Mouse (Mus musculus): ENCODE data around the gene Kcnk3. TPM values are rescaled to one million over a fixed set of nuclear protein-coding genes. Genes with fewer than 3 reads are reported as not detected.

Kcnk3 gene
- polyA plus RNA-seq, 1 experiment from 2014 or later, result 0.65 TPM

GRCm38 (mm10) chr5:30556284-30556683, 31.7 kb upstream of the Kcnk3 start:
- ATAC-seq (ENCODE audit: low FRiP score) (no peak), DNase-seq (ENCODE audit: low spot score) (no peak)
- Histone ChIP-seq H3K4me3 (ENCODE audit: low read depth, low read length) (no peak overlapping the region), H3K9me3 (ENCODE audit: control insufficient read depth, low read length) (no peaks in the 10 kb centered on the region), H3K27me3 (ENCODE audit: control insufficient read depth, insufficient read depth, low read length) (no peaks in the 10 kb centered on the region), H3K9ac (ENCODE audit: low read depth, low read length) (no peak overlapping the region), H3K36me3 (ENCODE audit: control insufficient read depth, insufficient read depth, low read length) (no peaks in the 10 kb centered on the region), H3K4me1 (replicated peaks; ENCODE audit: control insufficient read depth, insufficient read depth, low read length) (no peaks in the 10 kb centered on the region), H3K27ac (ENCODE audit: low read depth, low read length) (no peak overlapping the region), H3K4me2 (replicated peaks; ENCODE audit: low read depth, low read length) (no peak overlapping the region)
- WGBS, result 84% methylated on average over 3 of the region's 3 CpGs

- Histone ChIP-seq H3K27me3 (ENCODE audit: control insufficient read depth, insufficient read depth, low read length) (no peaks in the 10 kb centered on the region), H3K4me1 (replicated peaks; ENCODE audit: control insufficient read depth, insufficient read depth, low read length) (no peaks in the 10 kb centered on the region), H3K4me2 (replicated peaks; ENCODE audit: low read depth, low read length) (no peak overlapping the region), H3K27ac (ENCODE audit: low read depth, low read length) (no peak overlapping the region), H3K9ac (ENCODE audit: low read depth, low read length) (no peak overlapping the region), H3K36me3 (ENCODE audit: control insufficient read depth, insufficient read depth, low read length) (no peaks in the 10 kb centered on the region), H3K4me3 (ENCODE audit: low read depth, low read length) (no peak overlapping the region), H3K9me3 (ENCODE audit: control insufficient read depth, low read length) (no peaks in the 10 kb centered on the region)
- DNase-seq (ENCODE audit: low spot score) (no peak), ATAC-seq (ENCODE audit: low FRiP score) (no peak)
- WGBS, result 92% methylated on average over 3 of the region's 3 CpGs
Measured at GRCm38 (mm10) chr5:30559421-30559820, 28.5 kb upstream of the Kcnk3 start.

- H3K4me3 ChIP-seq (ENCODE audit: low read depth, low read length), result no peak overlapping the region
- 46% methylated on average over 3 of the region's 3 CpGs for WGBS
Measured at GRCm38 (mm10) chr5:30559986-30560493, 27.9 kb upstream of the Kcnk3 start.

GRCm38 (mm10) chr5:30568479-30568878, 19.5 kb upstream of the Kcnk3 start:
- no peak for ATAC-seq (ENCODE audit: low FRiP score)
- Histone ChIP-seq H3K9me3 (ENCODE audit: control insufficient read depth, low read length) (no peaks in the 10 kb centered on the region), H3K27me3 (ENCODE audit: control insufficient read depth, insufficient read depth, low read length) (no peaks in the 10 kb centered on the region), H3K4me2 (replicated peaks; ENCODE audit: low read depth, low read length) (no peak overlapping the region), H3K4me1 (replicated peaks; ENCODE audit: control insufficient read depth, insufficient read depth, low read length) (no peaks in the 10 kb centered on the region), H3K36me3 (ENCODE audit: control insufficient read depth, insufficient read depth, low read length) (no peaks in the 10 kb centered on the region), H3K9ac (ENCODE audit: low read depth, low read length) (no peak overlapping the region), H3K4me3 (ENCODE audit: low read depth, low read length) (no peak overlapping the region), H3K27ac (ENCODE audit: low read depth, low read length) (no peak overlapping the region)
- no peak for DNase-seq (ENCODE audit: low spot score)
- 88% methylated on average over 1 of the region's 1 CpGs for WGBS

More at GRCm38 (mm10) chr5:30559986-30560493, 27.9 kb upstream of the Kcnk3 start:
- DNase-seq (ENCODE audit: low spot score) (no peak), ATAC-seq (ENCODE audit: low FRiP score) (no peak)
- Histone ChIP-seq H3K9ac (ENCODE audit: low read depth, low read length) (no peak overlapping the region), H3K36me3 (ENCODE audit: control insufficient read depth, insufficient read depth, low read length) (no peaks in the 10 kb centered on the region), H3K27ac (ENCODE audit: low read depth, low read length) (no peak overlapping the region), H3K9me3 (ENCODE audit: control insufficient read depth, low read length) (no peaks in the 10 kb centered on the region), H3K27me3 (ENCODE audit: control insufficient read depth, insufficient read depth, low read length) (no peaks in the 10 kb centered on the region), H3K4me2 (replicated peaks; ENCODE audit: low read depth, low read length) (no peak overlapping the region), H3K4me1 (replicated peaks; ENCODE audit: control insufficient read depth, insufficient read depth, low read length) (no peaks in the 10 kb centered on the region)

GRCm38 (mm10) chr5:30571820-30572219, 16.1 kb upstream of the Kcnk3 start:
- Histone ChIP-seq H3K27ac (ENCODE audit: low read depth, low read length) (no peak overlapping the region), H3K4me1 (replicated peaks; ENCODE audit: control insufficient read depth, insufficient read depth, low read length) (no peaks in the 10 kb centered on the region), H3K27me3 (ENCODE audit: control insufficient read depth, insufficient read depth, low read length) (no peaks in the 10 kb centered on the region), H3K4me2 (replicated peaks; ENCODE audit: low read depth, low read length) (no peak overlapping the region), H3K9ac (ENCODE audit: low read depth, low read length) (no peak overlapping the region), H3K36me3 (ENCODE audit: control insufficient read depth, insufficient read depth, low read length) (no peaks in the 10 kb centered on the region), H3K9me3 (ENCODE audit: control insufficient read depth, low read length) (no peaks in the 10 kb centered on the region), H3K4me3 (ENCODE audit: low read depth, low read length) (no peak overlapping the region)
- WGBS, result 80% methylated on average over 5 of the region's 5 CpGs
- no peak for DNase-seq (ENCODE audit: low spot score)
- no peak for ATAC-seq (ENCODE audit: low FRiP score)

- H3K27ac ChIP-seq (ENCODE audit: low read depth, low read length), result no peak overlapping the region
- DNase-seq (ENCODE audit: low spot score) (no peak), ATAC-seq (ENCODE audit: low FRiP score) (no peak)
- no peak overlapping the region for H3K4me3 ChIP-seq (ENCODE audit: low read depth, low read length)
- H3K4me2 ChIP-seq (replicated peaks; ENCODE audit: low read depth, low read length), result no peak overlapping the region
- no peaks in the 10 kb centered on the region for H3K9me3 ChIP-seq (ENCODE audit: control insufficient read depth, low read length)
- H3K27me3 ChIP-seq (ENCODE audit: control insufficient read depth, insufficient read depth, low read length), result no peaks in the 10 kb centered on the region
- H3K4me1 ChIP-seq (replicated peaks; ENCODE audit: control insufficient read depth, insufficient read depth, low read length), result no peaks in the 10 kb centered on the region
- H3K36me3 ChIP-seq (ENCODE audit: control insufficient read depth, insufficient read depth, low read length), result no peaks in the 10 kb centered on the region
- no peak overlapping the region for H3K9ac ChIP-seq (ENCODE audit: low read depth, low read length)
- 90% methylated on average over 8 of the region's 8 CpGs for WGBS
Measured at GRCm38 (mm10) chr5:30574367-30574766, 13.6 kb upstream of the Kcnk3 start.

- no peak overlapping the region for H3K9ac ChIP-seq (ENCODE audit: low read depth, low read length)
- H3K4me2 ChIP-seq (replicated peaks; ENCODE audit: low read depth, low read length), result no peak overlapping the region
- DNase-seq (ENCODE audit: low spot score), result no peak
- H3K9me3 ChIP-seq (ENCODE audit: control insufficient read depth, low read length), result no peaks in the 10 kb centered on the region
- H3K36me3 ChIP-seq (ENCODE audit: control insufficient read depth, insufficient read depth, low read length), result no peaks in the 10 kb centered on the region
- H3K4me3 ChIP-seq (ENCODE audit: low read depth, low read length), result no peak overlapping the region
- no peak overlapping the region for H3K27ac ChIP-seq (ENCODE audit: low read depth, low read length)
- WGBS, result 80% methylated on average over 7 of the region's 7 CpGs
- ATAC-seq (ENCODE audit: low FRiP score), result no peak
- no peaks in the 10 kb centered on the region for H3K4me1 ChIP-seq (replicated peaks; ENCODE audit: control insufficient read depth, insufficient read depth, low read length)
- no peaks in the 10 kb centered on the region for H3K27me3 ChIP-seq (ENCODE audit: control insufficient read depth, insufficient read depth, low read length)
Measured at GRCm38 (mm10) chr5:30576233-30576632, 11.7 kb upstream of the Kcnk3 start.

GRCm38 (mm10) chr5:30577251-30577650, 10.7 kb upstream of the Kcnk3 start:
- Histone ChIP-seq H3K27ac (ENCODE audit: low read depth, low read length) (no peak overlapping the region), H3K27me3 (ENCODE audit: control insufficient read depth, insufficient read depth, low read length) (no peaks in the 10 kb centered on the region), H3K36me3 (ENCODE audit: control insufficient read depth, insufficient read depth, low read length) (no peaks in the 10 kb centered on the region), H3K9ac (ENCODE audit: low read depth, low read length) (no peak overlapping the region), H3K4me1 (replicated peaks; ENCODE audit: control insufficient read depth, insufficient read depth, low read length) (no peaks in the 10 kb centered on the region), H3K4me2 (replicated peaks; ENCODE audit: low read depth, low read length) (no peak overlapping the region), H3K9me3 (ENCODE audit: control insufficient read depth, low read length) (no peaks in the 10 kb centered on the region), H3K4me3 (ENCODE audit: low read depth, low read length) (no peak overlapping the region)
- ATAC-seq (ENCODE audit: low FRiP score) (no peak), DNase-seq (ENCODE audit: low spot score) (no peak)
- 77% methylated on average over 9 of the region's 9 CpGs for WGBS

- ATAC-seq (ENCODE audit: low FRiP score), result no peak
- H3K27ac ChIP-seq (ENCODE audit: low read depth, low read length), result no peak overlapping the region
- H3K36me3 ChIP-seq (ENCODE audit: control insufficient read depth, insufficient read depth, low read length), result no peaks in the 10 kb centered on the region
- H3K9me3 ChIP-seq (ENCODE audit: control insufficient read depth, low read length), result no peaks in the 10 kb centered on the region
- no peak overlapping the region for H3K9ac ChIP-seq (ENCODE audit: low read depth, low read length)
- no peak overlapping the region for H3K4me2 ChIP-seq (replicated peaks; ENCODE audit: low read depth, low read length)
- H3K4me1 ChIP-seq (replicated peaks; ENCODE audit: control insufficient read depth, insufficient read depth, low read length), result no peaks in the 10 kb centered on the region
- no peak overlapping the region for H3K4me3 ChIP-seq (ENCODE audit: low read depth, low read length)
- no peak for DNase-seq (ENCODE audit: low spot score)
- no peaks in the 10 kb centered on the region for H3K27me3 ChIP-seq (ENCODE audit: control insufficient read depth, insufficient read depth, low read length)
- 90% methylated on average over 12 of the region's 12 CpGs for WGBS
Measured at GRCm38 (mm10) chr5:30577654-30578310, 10.2 kb upstream of the Kcnk3 start.

All from hindbrain, embryonic 11.5 days (tissue).